Mouse (Mus musculus) heart, postnatal 25 days (tissue): ENCODE results near the gene Gm20388. TPM values are rescaled to one million over a fixed set of nuclear protein-coding genes. Genes with fewer than 3 reads are reported as not detected.

Experiments used
- DNase-seq: peaks from one replicate; pipeline ENCODE4 v3.0.0; 2022; ENCODE audit warnings: low spot score
- intact Hi-C: fragments of 180-260 bp; cut with DNase I; formaldehyde crosslinking; loops from one replicate; pipeline ENCODE4 v1.15.1; 2025
- total RNA-seq, 2 experiments: library from RNA; stranded (reverse); gene quantifications; 2 replicates each; pipeline ENCODE4 v1.2.3; 2021

The Gm20388 gene
- total RNA-seq, 2 experiments from 2014 or later: 2.7 TPM; not detected in 1

GRCm38 (mm10) chr8:121977819-121978590, 2067.4 kb downstream of the Gm20388 start:
- intact Hi-C loops: loop anchor here (1.0 to 10.0 kb wide), 4 partner anchors 161 to 357 kb away; no protein-coding TSS in a partner anchor

GRCm38 (mm10) chr8:121978670-121979069, 2068.0 kb downstream of the Gm20388 start:
- intact Hi-C loops: loop anchor here (1.0 to 10.0 kb wide), 4 partner anchors 160 to 356 kb away; no protein-coding TSS in a partner anchor
- DNase-seq: no peak

More at GRCm38 (mm10) chr8:121977819-121978590, 2067.4 kb downstream of the Gm20388 start:
- DNase-seq: no peak

GRCm38 (mm10) chr8:121980792-121981519, 2070.3 kb downstream of the Gm20388 start:
- DNase-seq: no peak
- intact Hi-C loops: no loop called here

GRCm38 (mm10) chr8:121981520-121981895, 2070.9 kb downstream of the Gm20388 start:
- no peak for DNase-seq
- intact Hi-C loops: no loop called here

- no peak for DNase-seq
- intact Hi-C loops: no loop called here
These were observed 2075.0 kb downstream of the Gm20388 start for GRCm38 (mm10) chr8:121985673-121986072.

GRCm38 (mm10) chr8:121987892-121988291, 2077.3 kb downstream of the Gm20388 start:
- DNase-seq: no peak
- intact Hi-C loops: no loop called here

GRCm38 (mm10) chr8:121990506-121991255, 2080.0 kb downstream of the Gm20388 start:
- intact Hi-C loops: no loop called here
- no peak for DNase-seq

- intact Hi-C loops: no loop called here
- no peak for DNase-seq
These were observed 2081.0 kb downstream of the Gm20388 start for GRCm38 (mm10) chr8:121991611-121992010.

GRCm38 (mm10) chr8:121992911-121993310, 2082.3 kb downstream of the Gm20388 start:
- no peak for DNase-seq
- intact Hi-C loops: no loop called here

- intact Hi-C loops: no loop called here
- DNase-seq: no peak
These were observed 2084.5 kb downstream of the Gm20388 start for GRCm38 (mm10) chr8:121995112-121995511.

GRCm38 (mm10) chr8:121995895-121996294, 2085.3 kb downstream of the Gm20388 start:
- intact Hi-C loops: no loop called here
- DNase-seq: no peak

- intact Hi-C loops: no loop called here
- DNase-seq: no peak
These were observed 2088.0 kb downstream of the Gm20388 start for GRCm38 (mm10) chr8:121998631-121999030.

- DNase-seq: no peak
- intact Hi-C loops: no loop called here
These were observed 2088.6 kb downstream of the Gm20388 start for GRCm38 (mm10) chr8:121999211-121999610.

- DNase-seq: no peak
- intact Hi-C loops: no loop called here
These were observed 2090.9 kb downstream of the Gm20388 start for GRCm38 (mm10) chr8:122001339-122002115.

GRCm38 (mm10) chr8:122003646-122004045, 2093.0 kb downstream of the Gm20388 start:
- DNase-seq: no peak
- intact Hi-C loops: no loop called here

- DNase-seq: no peak
These were observed 2093.5 kb downstream of the Gm20388 start for GRCm38 (mm10) chr8:122004131-122004530.

GRCm38 (mm10) chr8:122005422-122006204, 2095.0 kb downstream of the Gm20388 start:
- intact Hi-C loops: no loop called here
- no peak for DNase-seq

More at GRCm38 (mm10) chr8:122004131-122004530, 2093.5 kb downstream of the Gm20388 start:
- intact Hi-C loops: no loop called here

GRCm38 (mm10) chr8:122006688-122007484, 2096.2 kb downstream of the Gm20388 start:
- intact Hi-C loops: no loop called here
- no peak for DNase-seq
